Mouse (Mus musculus) leukemia stem cell, adult 10-12 weeks (primary cell): Measurements from ENCODE around the gene Vmn2r98. TPM values are rescaled to one million over a fixed set of nuclear protein-coding genes. Genes with fewer than 3 reads are reported as not detected.

ENCODE experiments used
- polyA plus RNA-seq: library from polyadenylated mRNA; stranded (reverse); fragments of >175 nt; gene quantifications from 2 replicates; pipeline ENCODE4 v1.2.3, GENCODE M21; 2012; ENCODE audit warnings: low replicate concordance

The Vmn2r98 gene
- not detected in 2 replicates for polyA plus RNA-seq

DNA sequence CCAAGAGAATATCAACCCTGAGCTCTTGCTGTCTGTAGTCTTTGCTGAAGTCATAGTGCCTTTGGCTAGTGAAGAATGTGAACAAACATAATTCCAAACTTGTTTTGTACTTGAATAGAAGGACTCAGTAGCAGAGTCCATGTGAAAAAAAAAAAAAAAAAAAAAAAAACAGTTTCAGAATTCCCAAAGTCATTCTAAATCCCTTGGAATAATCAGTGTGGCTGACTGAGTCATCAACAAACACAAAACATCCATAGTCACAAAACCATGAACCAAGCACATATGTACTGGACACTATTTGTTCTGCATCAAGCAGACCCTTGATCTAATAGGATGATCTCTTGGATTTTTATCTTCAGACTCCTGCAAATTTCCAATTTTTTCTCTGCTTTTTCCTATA is at the start of gene Vmn2r98:
Gene Vmn2r98 (plus strand): TSS at position 301 of the 400 bp plus-strand sequence.

Other genes with a start within 250 kb of the Vmn2r98 start
- not detected in 2 replicates for gene Vmn2r97, start 139.2 kb upstream of the Vmn2r98 start, polyA plus RNA-seq